Mouse (Mus musculus): ENCODE measurements around the gene Cd38. TPM values are rescaled to one million over a fixed set of nuclear protein-coding genes. Genes with fewer than 3 reads are reported as not detected.
A peak's percentile ranks its signal among the peaks of the same experiment; 100 is the strongest.

The Cd38 gene
- polyA plus RNA-seq, 1 experiment from 2014 or later = 1.6 TPM

DNA sequence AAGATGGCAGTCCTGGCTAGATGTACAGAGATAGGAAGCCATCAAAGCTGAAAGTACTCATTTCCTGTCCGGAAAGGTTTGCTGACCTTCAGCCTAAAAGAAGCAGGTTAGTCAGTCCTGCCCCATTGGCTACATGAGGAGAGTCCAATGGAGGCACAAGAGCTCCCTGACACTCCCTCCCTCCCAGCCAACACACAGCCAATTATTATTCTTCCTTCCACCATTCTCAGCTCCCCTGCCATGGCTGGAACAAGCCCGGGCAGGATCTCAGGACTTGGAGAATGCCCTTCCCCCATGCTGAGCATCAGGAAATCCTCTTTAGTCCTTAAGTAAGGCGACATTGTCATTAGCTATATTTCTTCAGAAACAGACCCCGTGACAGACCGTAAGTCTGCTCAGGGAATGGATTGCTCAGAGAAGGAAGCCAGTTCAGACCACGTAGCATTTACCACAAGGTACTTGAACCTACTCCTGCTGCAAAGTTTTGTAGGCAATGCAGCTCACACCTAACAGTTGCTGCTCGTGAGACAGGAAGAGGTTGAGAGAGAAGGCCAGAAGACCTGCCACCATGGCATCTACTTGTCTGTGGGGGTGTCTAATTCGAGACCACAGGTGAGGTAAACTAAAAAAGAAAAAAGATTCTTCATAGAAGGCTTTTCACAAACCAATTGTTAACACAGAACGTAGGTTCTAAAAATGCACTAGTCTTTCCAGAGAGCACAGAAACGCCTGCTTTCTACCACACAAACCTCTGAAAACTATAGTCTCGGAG, 15.1 kb upstream of the Cd38 start:
- no peak for TF ChIP-seq CTCF (IDR thresholded peaks at IDR 0.05)
- no peaks in the 10 kb centered on the region for H3K27me3 ChIP-seq
- ChIA-PET CTCF (interaction anchor here (0.9 kb wide), 1 partner anchor 11 kb away, joined by 6 read pairs; no protein-coding TSS in a partner anchor), POLR2A (no interaction called here)
- in situ Hi-C loops (cut with MboI; ENCODE audit: low pct_unique_long_range_greater_than_20kb) = no loop called here
- ATAC-seq (no peak), DNase-seq (ENCODE audit: low read depth, low spot score) (no peak)

GRCm38 (mm10) chr5:43853868-43854488, 14.4 kb upstream of the Cd38 start:
- in situ Hi-C loops (cut with MboI; ENCODE audit: low pct_unique_long_range_greater_than_20kb) = no loop called here
- POLR2A ChIA-PET = no interaction called here

DNA sequence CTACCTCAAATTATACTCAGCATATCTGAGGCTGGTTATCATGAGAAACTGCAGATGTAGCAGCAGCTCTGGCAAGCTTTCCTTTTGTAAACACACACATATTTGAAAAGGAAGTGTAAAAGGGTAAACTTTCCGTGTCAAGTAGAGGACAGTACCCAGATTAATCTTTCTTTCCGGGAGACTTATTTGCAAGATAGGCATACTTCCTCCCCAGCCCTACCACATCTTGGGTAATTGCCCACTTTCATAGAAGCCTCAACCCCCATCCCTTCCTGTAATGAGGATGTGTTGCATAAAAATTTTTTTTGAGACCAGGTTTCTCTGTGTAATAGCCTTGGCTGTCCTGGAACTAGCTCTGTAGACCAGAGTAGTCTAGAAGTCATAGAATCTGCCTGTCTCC, 12.6 kb upstream of the Cd38 start:
- ChIA-PET POLR2A (interaction anchor here (0.7 to 1.4 kb wide), 2 partner anchors 9 to 14 kb away, joined by 3 read pairs; no protein-coding TSS in a partner anchor), CTCF (no interaction called here)
- TF ChIP-seq CTCF (IDR thresholded peaks at IDR 0.05) = no peak
- no peak for DNase-seq (ENCODE audit: low read depth, low spot score)
- no peak for ATAC-seq
- no peaks in the 10 kb centered on the region for H3K27me3 ChIP-seq
- in situ Hi-C loops (cut with MboI; ENCODE audit: low pct_unique_long_range_greater_than_20kb) = no loop called here

More at GRCm38 (mm10) chr5:43853868-43854488, 14.4 kb upstream of the Cd38 start:
- ATAC-seq = no peak
- CTCF ChIA-PET = no interaction called here
- H3K27me3 ChIP-seq = no peaks in the 10 kb centered on the region
- no peak for DNase-seq (ENCODE audit: low read depth, low spot score)
- no peak for TF ChIP-seq CTCF (IDR thresholded peaks at IDR 0.05)

DNA sequence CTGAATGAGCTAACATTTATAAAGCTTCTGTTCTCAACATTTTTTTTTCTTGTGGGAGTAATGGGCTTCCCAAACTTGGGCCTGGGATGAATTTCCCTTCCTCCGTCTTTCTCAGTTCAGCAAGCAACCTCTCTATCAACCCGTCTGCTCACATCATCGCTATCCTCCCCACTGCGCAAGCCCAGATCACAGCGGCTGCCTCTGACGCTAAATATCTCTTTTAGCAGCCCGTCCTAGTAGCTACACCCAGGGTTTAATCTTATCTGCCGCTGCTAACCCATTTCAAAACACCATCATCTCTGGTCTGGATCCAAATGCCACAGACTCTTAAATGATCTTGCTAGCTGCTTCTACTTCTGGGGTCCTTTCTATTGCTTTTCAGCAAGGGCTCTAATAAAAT, 8.7 kb upstream of the Cd38 start:
- TF ChIP-seq CTCF (IDR thresholded peaks at IDR 0.05) = no peak
- H3K27me3 ChIP-seq = no peaks in the 10 kb centered on the region
- ATAC-seq = no peak
- ChIA-PET CTCF (interaction anchor here (0.7 to 1.3 kb wide), 2 partner anchors 11 to 124 kb away, joined by 3 to 4 read pairs; no protein-coding TSS in a partner anchor), POLR2A (no interaction called here)
- in situ Hi-C loops (cut with MboI; ENCODE audit: low pct_unique_long_range_greater_than_20kb) = no loop called here
- no peak for DNase-seq (ENCODE audit: low read depth, low spot score)

DNA sequence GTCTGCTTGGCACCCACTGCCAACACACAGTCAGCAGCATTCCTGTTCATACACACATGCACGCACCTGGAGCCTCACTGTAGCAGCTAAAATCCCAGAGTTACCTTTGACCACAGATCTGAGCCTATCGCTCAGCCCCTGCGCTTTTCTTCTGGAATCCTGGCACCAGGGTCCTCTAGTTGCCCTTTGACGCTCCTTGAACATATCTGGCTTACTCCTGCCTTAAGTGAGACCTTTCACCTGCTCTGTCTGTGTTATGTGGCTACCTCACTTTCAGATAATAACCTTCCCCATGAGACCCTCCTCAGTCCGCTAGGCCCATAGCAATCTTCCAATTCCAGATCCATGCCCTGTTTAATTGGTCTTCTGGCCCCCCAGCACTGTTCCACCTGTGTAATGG, 8.3 kb upstream of the Cd38 start:
- DNase-seq (ENCODE audit: low read depth, low spot score) (no peak), ATAC-seq (no peak)
- CTCF ChIA-PET = interaction anchor here (1.3 kb wide), 1 partner anchor 11 kb away, joined by 4 read pairs; no protein-coding TSS in a partner anchor
- POLR2A ChIA-PET = no interaction called here
- no peaks in the 10 kb centered on the region for H3K27me3 ChIP-seq
- no peak for TF ChIP-seq CTCF (IDR thresholded peaks at IDR 0.05)
- in situ Hi-C loops (cut with MboI; ENCODE audit: low pct_unique_long_range_greater_than_20kb) = no loop called here

- CTCF ChIA-PET = no interaction called here
- H3K27me3 ChIP-seq = no peaks in the 10 kb centered on the region
- DNase-seq (ENCODE audit: low read depth, low spot score) = no peak
- TF ChIP-seq CTCF (IDR thresholded peaks at IDR 0.05) = no peak
- no peak for ATAC-seq
- in situ Hi-C loops (cut with MboI; ENCODE audit: low pct_unique_long_range_greater_than_20kb) = no loop called here
- POLR2A ChIA-PET = no interaction called here
Measured at GRCm38 (mm10) chr5:43860670-43861431, 7.5 kb upstream of the Cd38 start.

DNA sequence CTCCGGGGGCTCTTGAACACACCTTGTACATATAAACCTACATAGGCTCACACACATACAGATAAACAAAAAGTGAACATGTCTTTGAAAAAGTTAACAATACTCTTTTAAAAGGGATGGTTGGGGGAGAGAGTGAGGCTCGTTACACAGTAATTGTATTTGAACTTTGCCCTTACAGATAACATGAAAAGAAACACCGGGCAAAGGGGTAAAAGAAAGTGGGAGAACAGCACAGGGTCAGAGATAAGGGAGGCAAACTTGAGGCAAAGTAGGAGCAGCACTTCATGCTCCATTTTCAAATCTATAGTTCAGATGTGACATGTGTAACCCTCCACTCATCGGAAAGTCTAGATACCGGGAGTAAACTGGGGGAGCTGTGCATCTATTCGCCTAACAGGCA, 4.7 kb upstream of the Cd38 start:
- POLR2A ChIA-PET = no interaction called here
- in situ Hi-C loops (cut with MboI; ENCODE audit: low pct_unique_long_range_greater_than_20kb) = no loop called here
- CTCF ChIA-PET = interaction anchor here (1.1 kb wide), 1 partner anchor 11 kb away, joined by 6 read pairs; no protein-coding TSS in a partner anchor
- no peak for TF ChIP-seq CTCF (IDR thresholded peaks at IDR 0.05)
- ATAC-seq (no peak), DNase-seq (ENCODE audit: low read depth, low spot score) (no peak)
- no peaks in the 10 kb centered on the region for H3K27me3 ChIP-seq

DNA sequence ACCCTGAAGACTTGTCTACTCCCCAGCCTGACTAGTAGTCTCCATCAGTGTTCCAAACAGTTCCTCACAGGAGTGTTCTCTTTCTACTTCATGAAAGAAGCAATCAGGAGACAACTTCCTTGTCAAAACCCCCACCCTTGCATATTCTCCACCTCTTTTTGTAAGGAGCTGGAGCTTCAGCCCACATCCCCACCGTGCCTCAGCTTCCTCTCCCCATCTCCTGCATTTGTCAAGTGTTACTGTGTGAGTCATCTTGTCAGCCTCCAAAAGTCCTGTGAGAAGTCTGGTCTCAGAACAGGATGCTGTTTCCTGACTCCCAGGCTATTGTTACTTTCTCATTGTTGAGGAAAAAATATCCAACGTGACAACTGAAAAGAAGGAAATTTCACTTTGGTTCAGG, 3.0 kb upstream of the Cd38 start:
- TF ChIP-seq CTCF (IDR thresholded peaks at IDR 0.05) = no peak
- H3K27me3 ChIP-seq = no peaks in the 10 kb centered on the region
- POLR2A ChIA-PET = no interaction called here
- CTCF ChIA-PET = interaction anchor here (1.1 kb wide), 1 partner anchor 12 kb away, joined by 3 read pairs; no protein-coding TSS in a partner anchor
- ATAC-seq (no peak), DNase-seq (ENCODE audit: low read depth, low spot score) (no peak)
- in situ Hi-C loops (cut with MboI; ENCODE audit: low pct_unique_long_range_greater_than_20kb) = no loop called here

- CTCF ChIA-PET = interaction anchor here (1.2 to 2.2 kb wide), 5 partner anchors 18 to 31 kb away, joined by 3 to 7 read pairs (median 5); no protein-coding TSS in a partner anchor
Measured at GRCm38 (mm10) chr5:43868711-43869600, 603 bp downstream of the Cd38 start.

DNA sequence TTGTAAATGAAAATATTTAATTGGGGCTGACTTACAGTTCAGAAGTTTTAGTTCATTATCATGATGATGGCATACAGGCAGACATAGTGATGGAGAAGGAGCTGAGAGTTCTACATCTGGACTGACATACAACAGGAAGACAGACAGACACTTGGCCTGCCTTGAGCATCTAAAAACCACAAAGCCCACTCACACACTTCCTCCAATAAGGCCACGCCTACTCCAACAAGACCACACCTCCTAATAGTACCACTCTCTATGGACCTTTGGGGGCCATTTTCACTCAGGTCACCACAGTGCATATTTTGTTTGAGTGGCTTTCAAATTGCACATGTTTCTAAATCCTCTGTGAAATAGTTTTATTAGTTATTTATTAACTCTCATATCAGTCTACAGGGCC, 3.5 kb downstream of the Cd38 start:
- no peaks in the 10 kb centered on the region for H3K27me3 ChIP-seq
- ATAC-seq = no peak
- in situ Hi-C loops (cut with MboI; ENCODE audit: low pct_unique_long_range_greater_than_20kb) = no loop called here
- no peak for DNase-seq (ENCODE audit: low read depth, low spot score)
- POLR2A ChIA-PET = no interaction called here
- CTCF ChIA-PET = interaction anchor here (1.5 kb wide), 1 partner anchor 21 kb away, joined by 4 read pairs; no protein-coding TSS in a partner anchor
- TF ChIP-seq CTCF (IDR thresholded peaks at IDR 0.05) = no peak

More at GRCm38 (mm10) chr5:43868711-43869600, 603 bp downstream of the Cd38 start:
- no peaks in the 10 kb centered on the region for H3K27me3 ChIP-seq
- ATAC-seq (peak; percentile 78), DNase-seq (ENCODE audit: low read depth, low spot score) (peak; percentile 30)
- in situ Hi-C loops (cut with MboI; ENCODE audit: low pct_unique_long_range_greater_than_20kb) = no loop called here
- POLR2A ChIA-PET = interaction anchor here (0.6 to 1.4 kb wide), 4 partner anchors 13 to 228 kb away, joined by 3 to 6 read pairs (median 4); no protein-coding TSS in a partner anchor
- TF ChIP-seq CTCF (IDR thresholded peaks at IDR 0.05) = no peak

Data from Patski (cell line).